Mouse (Mus musculus): ENCODE data around the gene Rai14. TPM values are rescaled to one million over a fixed set of nuclear protein-coding genes. Genes with fewer than 3 reads are reported as not detected.

Rai14 gene
- polyA plus RNA-seq, 1 experiment from 2014 or later = 55.3 TPM

DNA sequence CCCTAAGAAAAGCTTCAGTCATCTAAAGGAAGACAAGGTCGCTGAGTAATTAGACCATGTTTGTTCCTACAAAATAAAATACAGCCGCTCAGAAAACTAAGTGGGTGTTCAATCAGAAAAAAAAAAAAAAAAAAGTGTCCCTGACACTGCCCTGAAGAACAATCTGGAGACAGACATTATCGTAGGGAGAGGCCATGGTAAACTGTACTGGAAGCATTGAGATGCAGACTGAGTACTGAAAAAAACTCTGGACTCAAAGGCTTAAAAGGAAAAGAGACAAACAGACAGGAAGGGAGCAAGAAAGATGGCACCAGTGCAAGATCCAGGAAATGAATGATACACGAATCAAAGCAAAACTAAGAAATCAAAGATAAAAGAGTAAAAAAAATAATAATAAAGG, 71.2 kb downstream of the Rai14 start:
- no peak for ATAC-seq
- CTCF ChIA-PET = no interaction called here
- POLR2A ChIA-PET = no interaction called here
- no peak for TF ChIP-seq CTCF (IDR thresholded peaks at IDR 0.05)
- DNase-seq (ENCODE audit: low read depth, low spot score) = no peak
- no peaks in the 10 kb centered on the region for H3K27me3 ChIP-seq
- in situ Hi-C loops (cut with MboI; ENCODE audit: low pct_unique_long_range_greater_than_20kb) = no loop called here

DNA sequence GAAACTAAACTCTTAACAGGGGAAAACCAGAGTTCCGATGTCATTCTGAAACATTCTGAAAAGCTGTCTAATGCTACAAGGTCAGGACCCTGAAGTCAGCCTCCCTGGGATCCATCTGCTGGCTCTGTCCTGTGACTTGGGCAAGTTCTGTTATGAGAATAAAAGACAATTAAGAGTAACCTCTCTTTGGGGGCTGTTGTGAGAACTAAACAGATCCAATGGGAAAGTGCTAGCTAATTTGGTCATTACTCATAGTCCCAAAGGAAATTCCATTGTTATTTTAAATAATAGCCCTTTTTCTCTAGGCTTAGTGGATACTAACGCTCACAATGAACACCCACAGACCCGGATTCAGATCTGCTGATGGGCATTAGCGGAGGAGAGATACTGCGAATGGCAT, 72.0 kb downstream of the Rai14 start:
- TF ChIP-seq CTCF (IDR thresholded peaks at IDR 0.05) = no peak
- no peaks in the 10 kb centered on the region for H3K27me3 ChIP-seq
- CTCF ChIA-PET = interaction anchor here (1.3 kb wide), 1 partner anchor 17 kb away, joined by 5 read pairs; no protein-coding TSS in a partner anchor
- POLR2A ChIA-PET = no interaction called here
- in situ Hi-C loops (cut with MboI; ENCODE audit: low pct_unique_long_range_greater_than_20kb) = no loop called here
- ATAC-seq (no peak), DNase-seq (ENCODE audit: low read depth, low spot score) (no peak)

DNA sequence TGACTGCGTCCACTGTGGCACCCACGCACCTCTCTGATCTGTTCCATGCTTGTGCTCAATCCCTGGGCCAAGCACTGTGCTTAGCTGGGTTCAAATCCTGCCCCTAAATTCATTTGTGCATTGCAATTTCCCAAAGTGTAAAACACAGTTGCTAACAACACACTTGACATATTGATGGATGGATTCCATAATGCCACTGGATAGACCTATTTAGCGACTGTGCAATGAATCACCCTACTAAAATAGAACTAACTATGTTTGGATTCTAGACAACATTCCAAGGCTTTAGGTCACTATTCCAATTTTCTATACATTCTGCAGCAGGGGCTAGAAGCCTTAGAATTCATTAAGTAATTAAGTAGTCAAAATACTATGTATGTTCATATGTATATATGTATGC, 73.7 kb downstream of the Rai14 start:
- CTCF ChIA-PET = no interaction called here
- TF ChIP-seq CTCF (IDR thresholded peaks at IDR 0.05) = no peak
- in situ Hi-C loops (cut with MboI; ENCODE audit: low pct_unique_long_range_greater_than_20kb) = no loop called here
- POLR2A ChIA-PET = no interaction called here
- H3K27me3 ChIP-seq = no peaks in the 10 kb centered on the region
- ATAC-seq (no peak), DNase-seq (ENCODE audit: low read depth, low spot score) (no peak)

DNA sequence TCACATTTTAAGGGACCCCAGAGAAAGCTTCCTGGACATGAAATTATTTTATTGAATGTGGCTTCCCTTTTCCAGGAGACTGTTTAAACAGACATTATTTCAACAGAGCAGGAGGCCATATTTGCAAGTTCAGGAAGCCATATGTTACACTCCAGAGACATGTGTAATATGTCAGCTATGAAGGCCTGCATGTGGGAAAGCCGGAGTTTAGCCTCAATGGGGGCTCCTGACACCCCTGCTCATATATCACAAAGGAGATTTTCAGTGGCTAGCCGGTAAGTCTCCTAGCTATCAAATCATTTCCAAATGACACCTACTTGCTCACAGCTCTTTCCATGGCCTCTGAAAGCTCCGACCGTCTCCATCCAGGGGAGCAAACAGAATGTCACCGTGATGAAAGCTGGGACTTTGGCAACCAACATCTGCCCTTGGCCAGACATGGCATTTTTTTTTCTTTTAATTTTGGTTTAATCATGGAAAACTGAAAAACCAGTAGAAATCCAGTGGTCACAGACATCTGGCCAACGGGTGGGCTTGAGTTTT, 77.1 kb downstream of the Rai14 start:
- DNase-seq (ENCODE audit: low read depth, low spot score) = no peak

DNA sequence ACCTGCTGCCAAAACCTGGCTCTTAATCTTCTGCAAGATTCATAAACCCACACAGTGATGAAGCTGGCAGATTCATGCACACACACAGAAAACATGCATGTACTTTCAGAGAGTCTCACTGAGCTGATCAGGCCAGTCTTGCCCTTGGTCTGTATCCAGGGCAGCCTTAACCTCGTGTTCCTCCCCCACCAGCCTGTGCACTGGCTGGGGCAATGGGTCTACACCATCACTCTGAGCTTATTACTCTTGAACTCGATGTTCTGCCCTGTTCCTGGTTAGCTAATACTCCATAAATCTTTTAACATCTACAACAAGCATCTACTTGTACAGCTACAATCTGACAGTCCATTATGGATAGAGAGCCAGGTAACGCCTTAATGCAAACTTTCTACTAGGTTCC, 77.6 kb downstream of the Rai14 start:
- ChIA-PET CTCF (interaction anchor here (1.2 kb wide), 1 partner anchor 12 kb away, joined by 4 read pairs; no protein-coding TSS in a partner anchor), POLR2A (interaction anchor here (0.8 kb wide), 1 partner anchor 11 kb away, joined by 4 read pairs; no protein-coding TSS in a partner anchor)
- TF ChIP-seq CTCF (IDR thresholded peaks at IDR 0.05) = no peak
- in situ Hi-C loops (cut with MboI; ENCODE audit: low pct_unique_long_range_greater_than_20kb) = no loop called here
- H3K27me3 ChIP-seq = no peaks in the 10 kb centered on the region
- no peak for ATAC-seq
- no peak for DNase-seq (ENCODE audit: low read depth, low spot score)

More for the DNA sequence above, 77.1 kb downstream of the Rai14 start:
- in situ Hi-C loops (cut with MboI; ENCODE audit: low pct_unique_long_range_greater_than_20kb) = no loop called here
- H3K27me3 ChIP-seq = no peaks in the 10 kb centered on the region
- ChIA-PET POLR2A (interaction anchor here (0.8 kb wide), 1 partner anchor 11 kb away, joined by 4 read pairs; no protein-coding TSS in a partner anchor), CTCF (interaction anchor here (1.2 kb wide), 1 partner anchor 11 kb away, joined by 4 read pairs; no protein-coding TSS in a partner anchor)
- no peak for ATAC-seq
- no peak for TF ChIP-seq CTCF (IDR thresholded peaks at IDR 0.05)

DNA sequence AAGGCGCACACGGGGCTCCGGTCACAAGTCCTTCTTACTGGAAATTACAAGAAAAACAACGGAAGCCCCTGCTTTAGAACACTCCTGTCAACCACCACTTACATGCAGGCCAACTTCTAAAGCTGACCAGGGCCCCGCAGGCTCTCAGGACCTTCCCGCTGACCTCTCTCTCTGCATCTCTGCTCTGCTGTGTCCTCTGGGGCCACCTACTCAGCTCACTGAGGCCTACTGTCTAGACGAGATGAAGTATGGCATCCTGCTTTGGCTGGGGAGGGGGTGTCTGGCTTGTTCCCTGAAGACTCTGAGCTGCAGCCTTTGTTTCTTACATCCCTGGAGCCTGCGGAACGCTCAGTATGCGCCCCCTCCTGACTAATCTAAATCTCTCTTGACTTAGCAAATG, 79.3 kb downstream of the Rai14 start:
- CTCF ChIA-PET = no interaction called here
- no peak for ATAC-seq
- no peaks in the 10 kb centered on the region for H3K27me3 ChIP-seq
- no peak for TF ChIP-seq CTCF (IDR thresholded peaks at IDR 0.05)
- DNase-seq (ENCODE audit: low read depth, low spot score) = no peak
- in situ Hi-C loops (cut with MboI; ENCODE audit: low pct_unique_long_range_greater_than_20kb) = no loop called here
- POLR2A ChIA-PET = no interaction called here

DNA sequence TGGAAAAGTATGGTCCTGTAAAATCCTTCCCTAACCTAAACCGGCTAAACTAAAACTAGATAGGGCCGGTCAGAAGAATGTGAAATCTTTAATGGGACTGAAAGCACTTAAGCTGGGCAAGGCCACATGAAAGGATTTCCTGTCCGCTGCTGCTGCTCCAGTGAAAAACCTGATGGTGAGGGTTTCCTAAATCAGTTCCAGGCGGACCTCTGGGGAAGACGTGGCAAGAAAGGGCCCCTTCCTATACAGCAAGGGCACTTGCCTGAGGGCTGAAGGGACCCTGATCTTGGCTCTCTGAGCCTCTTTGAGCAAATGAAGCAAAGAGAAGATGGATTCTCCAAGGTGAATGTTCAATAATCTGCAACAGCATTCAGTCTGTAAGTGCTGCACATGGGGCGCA, 80.2 kb downstream of the Rai14 start:
- ATAC-seq (no peak), DNase-seq (ENCODE audit: low read depth, low spot score) (no peak)
- CTCF ChIA-PET = interaction anchor here (1.3 to 1.6 kb wide), 2 partner anchors 7 to 12 kb away, joined by 3 to 6 read pairs; no protein-coding TSS in a partner anchor
- no peaks in the 10 kb centered on the region for H3K27me3 ChIP-seq
- TF ChIP-seq CTCF (IDR thresholded peaks at IDR 0.05) = no peak
- in situ Hi-C loops (cut with MboI; ENCODE audit: low pct_unique_long_range_greater_than_20kb) = no loop called here
- POLR2A ChIA-PET = no interaction called here

DNA sequence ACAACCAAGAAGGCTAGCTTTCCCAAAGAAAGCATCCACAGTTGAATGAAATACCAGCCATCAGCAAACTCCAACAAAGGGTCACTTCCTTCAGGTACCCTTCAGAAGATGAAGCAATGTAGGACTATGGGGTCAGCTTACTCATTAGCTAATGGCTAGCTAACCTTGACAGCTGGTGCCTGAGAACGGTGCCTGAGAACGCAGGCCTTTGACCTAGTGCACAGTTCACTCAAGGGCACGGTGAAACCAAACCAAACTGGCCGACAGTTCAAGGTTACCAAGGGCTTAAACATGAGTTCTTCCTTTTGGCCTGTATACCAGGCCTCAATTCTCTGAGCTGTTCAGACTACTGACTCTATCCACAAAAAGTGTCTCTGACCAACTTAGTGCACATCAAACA, 81.0 kb downstream of the Rai14 start:
- no peak for ATAC-seq
- CTCF ChIA-PET = interaction anchor here (1.3 to 1.6 kb wide), 2 partner anchors 8 to 13 kb away, joined by 3 to 6 read pairs; no protein-coding TSS in a partner anchor
- no peak for TF ChIP-seq CTCF (IDR thresholded peaks at IDR 0.05)
- DNase-seq (ENCODE audit: low read depth, low spot score) = no peak
- no peaks in the 10 kb centered on the region for H3K27me3 ChIP-seq
- in situ Hi-C loops (cut with MboI; ENCODE audit: low pct_unique_long_range_greater_than_20kb) = no loop called here
- POLR2A ChIA-PET = no interaction called here

DNA sequence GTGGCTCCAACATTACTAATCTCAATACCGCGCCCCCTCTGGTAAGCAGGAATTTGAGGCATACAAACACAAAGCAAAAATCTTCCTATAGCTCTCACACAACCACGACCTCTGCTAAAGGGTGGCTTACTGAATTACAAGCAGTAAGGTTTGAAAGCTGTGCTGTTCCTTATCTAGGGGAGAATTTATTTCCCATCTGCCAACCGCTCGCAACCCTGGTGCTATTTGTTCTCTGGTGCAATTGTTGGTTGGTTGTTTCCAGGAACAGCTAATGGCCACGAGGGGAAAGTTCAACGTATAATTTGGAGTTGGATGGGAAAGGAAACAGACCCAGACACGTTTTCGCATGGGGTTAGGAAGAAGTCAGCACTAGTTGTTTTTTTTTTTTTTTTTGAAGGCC, 81.8 kb downstream of the Rai14 start:
- DNase-seq (ENCODE audit: low read depth, low spot score) = no peak
- ChIA-PET POLR2A (interaction anchor here (0.6 kb wide), 1 partner anchor 231 kb away, joined by 3 read pairs; no protein-coding TSS in a partner anchor), CTCF (interaction anchor here (1.3 kb wide), 1 partner anchor 9 kb away, joined by 3 read pairs; no protein-coding TSS in a partner anchor)
- H3K27me3 ChIP-seq = no peaks in the 10 kb centered on the region
- no peak for ATAC-seq
- in situ Hi-C loops (cut with MboI; ENCODE audit: low pct_unique_long_range_greater_than_20kb) = no loop called here
- TF ChIP-seq CTCF (IDR thresholded peaks at IDR 0.05) = no peak

DNA sequence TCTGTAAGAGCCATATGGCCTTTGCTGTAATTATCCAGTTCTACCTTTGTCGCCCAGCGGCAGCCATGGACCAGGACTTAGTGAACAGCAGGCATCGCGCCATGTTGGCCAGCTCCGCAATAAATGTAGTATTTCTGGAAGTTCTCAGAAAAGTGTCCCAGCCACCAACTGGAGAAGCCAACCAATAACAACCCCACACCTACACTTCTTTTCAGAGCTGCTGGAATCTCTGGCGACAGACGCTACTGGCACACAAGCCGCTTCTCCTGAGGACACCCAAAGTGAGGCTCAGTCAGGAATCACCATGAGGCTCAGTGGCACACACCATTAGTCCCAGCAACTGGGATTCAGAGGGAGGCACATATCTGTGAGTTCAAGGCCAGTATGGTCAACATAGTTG, 82.4 kb downstream of the Rai14 start:
- in situ Hi-C loops (cut with MboI; ENCODE audit: low pct_unique_long_range_greater_than_20kb) = no loop called here
- ChIA-PET POLR2A (interaction anchor here (0.6 kb wide), 1 partner anchor 231 kb away, joined by 3 read pairs; no protein-coding TSS in a partner anchor), CTCF (no interaction called here)
- no peak for TF ChIP-seq CTCF (IDR thresholded peaks at IDR 0.05)
- DNase-seq (ENCODE audit: low read depth, low spot score) (no peak), ATAC-seq (no peak)
- H3K27me3 ChIP-seq = no peaks in the 10 kb centered on the region

DNA sequence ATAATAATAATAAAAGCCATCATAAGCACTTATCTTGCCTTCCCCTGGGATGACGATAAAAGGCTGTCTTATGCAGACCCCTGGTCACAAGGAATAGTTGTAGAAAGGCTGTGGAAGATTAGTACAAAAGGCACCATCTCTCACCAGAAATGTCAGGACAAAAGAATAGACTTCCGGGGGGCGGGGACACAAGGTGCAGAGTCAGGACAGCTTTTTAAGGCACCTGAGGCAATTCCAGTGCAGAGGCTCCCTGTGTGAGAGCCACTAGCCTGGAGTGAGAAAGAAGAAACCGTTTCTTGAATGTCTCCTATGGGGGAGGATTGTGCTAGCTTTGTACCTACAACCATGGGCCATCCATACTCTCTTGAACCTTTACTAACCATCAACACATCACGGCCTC, 82.9 kb downstream of the Rai14 start:
- ChIA-PET CTCF (no interaction called here), POLR2A (no interaction called here)
- DNase-seq (ENCODE audit: low read depth, low spot score) (no peak), ATAC-seq (no peak)
- no peak for TF ChIP-seq CTCF (IDR thresholded peaks at IDR 0.05)
- in situ Hi-C loops (cut with MboI; ENCODE audit: low pct_unique_long_range_greater_than_20kb) = no loop called here
- no peaks in the 10 kb centered on the region for H3K27me3 ChIP-seq

DNA sequence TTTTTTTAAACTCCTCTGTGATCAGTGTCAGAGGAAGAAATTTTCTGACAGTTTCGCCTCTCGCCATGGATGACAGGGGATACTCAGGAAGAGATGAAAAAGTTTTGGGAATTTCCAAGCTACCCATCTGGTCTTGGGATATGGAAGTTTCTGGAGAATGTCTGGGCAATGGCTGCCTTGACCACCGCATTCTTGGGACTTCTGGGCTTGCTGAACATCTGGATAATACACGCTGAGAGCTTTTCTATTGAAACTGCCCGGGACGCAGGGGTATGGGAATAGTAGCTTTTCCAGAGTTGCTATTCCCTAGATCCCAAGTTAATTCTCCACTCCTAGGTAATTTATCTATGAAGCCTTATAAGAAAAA, 85.5 kb downstream of the Rai14 start:
- no peaks in the 10 kb centered on the region for H3K27me3 ChIP-seq
- CTCF ChIA-PET = no interaction called here
- no peak for TF ChIP-seq CTCF (IDR thresholded peaks at IDR 0.05)
- ATAC-seq (no peak), DNase-seq (ENCODE audit: low read depth, low spot score) (no peak)
- POLR2A ChIA-PET = no interaction called here
- in situ Hi-C loops (cut with MboI; ENCODE audit: low pct_unique_long_range_greater_than_20kb) = no loop called here

Data from Patski (cell line).